Mouse (Mus musculus) brain, embryonic 14.5 days (tissue): ENCODE results near the gene Gm9936. TPM values are rescaled to one million over a fixed set of nuclear protein-coding genes. Genes with fewer than 3 reads are reported as not detected.
A peak's percentile ranks its signal among the peaks of the same experiment; 100 is the strongest.
"Not testable (repeated sequence)": the region's sequence is repeated elsewhere in the genome, so short reads cannot be mapped to it uniquely, and the experiment has no call there.

Experiments
- DNase-seq: peaks from one replicate; pipeline ENCODE4 v3.0.0-alpha.2; 2011; ENCODE audit warnings: low read depth
- CTCF ChIP-seq: fragments of 200-500 bp; IDR thresholded peaks from 2 replicates; pipeline ENCODE4 v1.5.1; 2012; ENCODE audit warnings: inconsistent platforms, mild to moderate bottlenecking, moderate library complexity, borderline replicate concordance; ENCODE audit not compliant: insufficient read depth, insufficient read length; ENCODE audit errors: extremely low read depth
- POLR2A ChIP-seq: fragments of 200-500 bp; IDR thresholded peaks from 2 replicates; pipeline ENCODE4 v1.6.1; 2012; ENCODE audit warnings: mild to moderate bottlenecking, inconsistent platforms, borderline replicate concordance; ENCODE audit not compliant: poor library complexity, insufficient read depth, insufficient read length, severe bottlenecking; ENCODE audit errors: extremely low read depth
- polyA plus RNA-seq: library from polyadenylated mRNA; depleted of rRNA; stranded (reverse); fragments of >200 nt; gene quantifications from 2 replicates; pipeline ENCODE4 v1.2.3, GENCODE M21; 2012

The Gm9936 gene
- polyA plus RNA-seq, 1 experiment: 2.6 TPM

DNA sequence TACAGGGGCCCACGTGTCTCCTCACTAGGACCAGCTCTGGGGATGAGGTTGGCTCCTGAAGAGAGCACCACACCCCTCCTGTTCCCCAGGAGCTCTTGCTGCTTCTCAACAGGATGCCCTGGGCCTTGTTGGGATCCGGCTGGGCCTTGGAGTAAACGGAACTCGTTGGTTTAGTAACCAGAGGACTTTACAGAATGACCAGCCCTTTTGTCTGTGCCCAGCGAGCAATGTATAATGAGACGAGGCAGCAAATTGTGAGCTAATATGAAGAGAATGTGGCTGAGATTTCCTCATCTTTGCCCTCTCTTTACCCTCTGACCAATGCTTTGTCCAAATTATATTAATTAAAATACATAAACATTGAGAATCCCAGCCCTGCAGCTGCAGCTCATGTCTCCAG is 17.8 kb upstream of the Gm9936 start:
- peak; percentile 26 for DNase-seq
- TF ChIP-seq POLR2A (no peak), CTCF (no peak)

DNA sequence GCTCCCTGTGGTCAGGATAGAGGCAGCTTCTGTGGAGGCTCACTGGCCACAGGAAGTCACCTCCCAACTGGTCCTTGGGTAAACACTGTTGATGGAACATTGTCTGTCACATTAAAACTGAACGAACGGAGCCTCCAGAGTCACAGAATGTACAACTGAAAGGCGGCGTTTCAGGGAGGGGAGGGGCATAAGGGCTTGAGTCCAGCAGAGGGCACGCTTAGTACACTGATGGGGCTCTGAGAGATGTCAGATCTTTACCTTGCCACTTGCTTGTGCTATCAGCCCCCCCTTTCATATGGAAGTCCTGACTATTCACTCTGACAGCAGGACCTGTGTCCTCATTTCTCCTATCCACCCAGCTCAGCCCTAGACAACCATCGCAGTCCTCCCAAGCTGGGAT is 17.4 kb upstream of the Gm9936 start:
- DNase-seq: peak; percentile 16
- TF ChIP-seq CTCF (peak; percentile 18; the same call in 1 of the 2 replicates), POLR2A (no peak)

DNA sequence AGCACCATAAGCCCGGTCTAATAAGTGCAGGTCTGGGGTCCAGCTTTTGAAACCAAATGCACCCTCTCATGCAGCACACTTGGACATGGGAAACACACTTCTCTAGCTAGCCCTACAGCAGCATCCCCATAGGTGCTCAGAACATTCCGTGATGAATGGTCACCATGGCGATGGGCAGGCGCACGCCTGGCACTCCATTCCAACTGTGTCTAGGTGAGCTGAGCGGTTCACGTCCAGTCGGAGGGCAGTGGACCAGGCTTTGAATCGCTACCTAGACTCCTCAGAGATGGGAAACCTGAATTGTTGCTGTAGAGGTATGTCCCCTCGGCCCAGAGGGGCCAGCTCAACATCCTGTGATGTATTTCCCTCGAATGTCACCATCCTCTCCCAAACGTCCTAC is 6.8 kb upstream of the Gm9936 start:
- no peak for DNase-seq
- TF ChIP-seq CTCF (no peak), POLR2A (no peak)

DNA sequence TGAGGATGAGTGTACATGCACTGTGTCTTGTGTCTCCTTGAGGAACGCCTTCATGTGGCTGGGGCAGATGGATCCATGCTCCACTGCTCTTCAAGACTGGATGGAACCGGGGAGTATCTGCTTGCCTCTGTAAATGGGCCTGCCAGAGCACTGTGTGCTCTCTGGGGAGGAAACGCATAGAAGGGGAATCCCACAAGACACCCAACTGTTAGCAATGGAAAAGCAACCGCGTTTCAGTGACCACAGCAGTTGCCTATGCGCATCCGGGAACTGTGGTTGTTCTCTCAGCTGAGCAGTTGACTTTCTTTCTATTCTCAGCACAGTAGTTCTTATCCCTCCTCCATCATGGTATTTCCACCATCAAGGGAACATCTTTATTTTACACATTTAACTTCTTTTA is 6.3 kb upstream of the Gm9936 start:
- TF ChIP-seq CTCF: no peak
- TF ChIP-seq POLR2A: no peak

DNA sequence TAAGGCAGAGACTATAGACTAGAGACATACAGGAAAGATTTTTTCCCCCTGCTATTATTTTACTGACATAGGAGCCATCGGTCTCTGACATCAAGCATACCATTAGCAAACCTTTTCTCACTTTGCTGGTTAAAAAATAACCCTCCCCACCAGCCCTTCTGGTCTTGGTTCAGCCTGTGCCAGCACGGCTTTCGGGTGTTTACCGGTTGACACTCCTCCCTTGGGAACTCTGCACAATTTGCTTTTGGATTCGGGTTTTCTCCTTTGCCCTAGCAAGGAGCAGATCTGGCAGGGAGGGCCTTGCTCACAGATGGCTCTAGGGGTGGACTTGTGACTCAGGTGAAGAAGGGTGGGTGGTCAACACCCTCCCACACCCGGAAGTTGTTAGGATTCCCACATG is 3.2 kb upstream of the Gm9936 start:
- DNase-seq: no peak

More for the DNA sequence above, 6.3 kb upstream of the Gm9936 start:
- no peak for DNase-seq

DNA sequence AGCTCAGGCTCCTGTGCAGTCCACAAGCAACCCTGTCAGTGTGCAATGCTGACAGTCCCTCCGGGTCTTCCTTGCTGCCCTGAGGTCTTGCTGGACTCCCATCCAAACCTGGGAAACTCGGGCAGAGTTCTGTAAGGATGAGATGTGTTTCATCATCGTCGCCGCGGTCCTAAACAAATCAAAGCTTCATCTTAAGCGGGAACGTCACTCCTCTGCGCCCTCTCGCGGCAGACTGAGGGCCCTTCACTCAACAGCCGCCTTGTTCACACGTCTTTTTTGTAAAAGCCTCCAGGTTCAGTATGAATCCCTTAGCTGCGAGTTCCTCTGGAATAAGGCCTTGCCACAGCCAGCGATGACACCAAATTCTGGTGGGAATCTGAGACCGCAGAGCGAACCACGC is 771 bp upstream of the Gm9936 start:
- peak; percentile 95 for DNase-seq
- TF ChIP-seq CTCF: peak; percentile 98
- no peak for TF ChIP-seq POLR2A

More for the DNA sequence above, 3.2 kb upstream of the Gm9936 start:
- TF ChIP-seq POLR2A: no peak
- no peak for TF ChIP-seq CTCF

DNA sequence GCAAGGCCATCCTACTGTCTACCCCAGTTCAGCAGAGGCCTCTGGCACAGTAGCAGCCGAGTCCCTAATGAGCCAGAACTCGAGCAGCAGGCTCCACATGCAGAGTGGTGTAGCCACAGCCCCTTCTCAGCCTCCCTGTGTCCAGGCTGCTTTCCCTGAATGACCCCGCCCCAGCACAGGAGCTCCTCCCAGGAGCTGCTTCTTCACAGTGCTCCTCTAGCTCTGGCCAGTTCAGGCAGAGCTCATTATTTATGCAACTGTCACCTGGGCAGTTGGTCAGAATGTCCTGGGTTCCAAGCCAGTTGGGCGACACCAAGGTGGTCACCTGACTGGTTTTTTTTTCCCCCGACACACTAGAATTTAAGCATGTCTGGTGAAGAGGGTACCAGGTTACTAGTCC is 5.1 kb downstream of the Gm9936 start, which contains the start of gene 4930519G04Rik:
4930519G04Rik (plus strand) TSS at position 301 of the 400 bp plus-strand sequence.
- DNase-seq: not testable (repeated sequence)

DNA sequence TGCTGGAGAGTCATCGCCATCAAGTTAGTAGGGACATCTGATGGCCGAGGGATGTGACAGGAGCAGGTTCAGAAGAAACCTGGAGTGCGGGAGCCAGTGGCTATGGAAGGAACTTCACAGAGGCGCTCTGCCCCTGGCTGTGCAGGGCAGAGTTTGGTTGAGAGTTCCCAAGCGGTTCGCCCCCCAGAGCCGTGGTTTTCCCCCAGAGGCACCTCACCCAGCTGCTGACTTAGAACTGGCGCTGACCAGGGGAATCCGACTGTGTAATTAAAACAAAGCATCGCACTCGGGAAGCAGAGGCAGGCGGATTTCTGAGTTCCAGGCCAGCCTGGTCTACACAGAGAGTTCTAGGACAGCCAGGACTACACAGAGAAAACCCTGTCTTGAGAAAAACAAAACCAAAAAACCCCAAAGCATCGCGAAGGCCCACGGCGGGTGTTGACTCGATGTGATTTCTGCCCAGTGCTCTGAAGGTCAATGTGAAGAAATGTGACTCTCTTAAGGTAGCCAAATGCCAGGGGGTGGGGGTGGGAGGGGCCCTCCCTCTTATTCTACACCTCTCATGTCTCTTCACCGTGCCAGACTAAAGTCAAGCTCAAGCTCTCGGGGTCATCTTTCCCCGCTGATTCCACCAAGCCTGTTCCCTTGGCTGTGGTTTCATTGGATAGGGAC is 6.8 kb downstream of the Gm9936 start:
- no peak for TF ChIP-seq CTCF
- TF ChIP-seq POLR2A: no peak
- no peak for DNase-seq

DNA sequence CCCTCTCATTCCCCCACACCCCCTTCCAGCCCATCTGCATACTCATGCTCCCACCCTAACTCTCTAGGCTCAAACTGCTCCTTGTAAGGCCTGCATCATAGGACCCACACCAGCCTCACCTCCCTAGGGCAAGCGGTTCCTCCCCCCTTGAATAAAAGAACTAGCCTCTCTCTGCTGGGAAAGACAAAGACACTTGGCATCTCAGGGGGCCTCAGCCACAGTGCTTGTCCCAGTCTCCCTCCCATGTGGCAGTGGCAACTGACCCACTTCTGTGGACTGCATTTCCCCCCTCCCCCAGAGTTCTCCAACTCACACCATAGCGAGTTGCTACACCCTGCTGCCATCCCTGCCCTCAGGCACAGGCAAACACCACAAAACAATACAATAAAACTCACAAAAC is 14.1 kb downstream of the Gm9936 start:
- not testable (repeated sequence) for DNase-seq

DNA sequence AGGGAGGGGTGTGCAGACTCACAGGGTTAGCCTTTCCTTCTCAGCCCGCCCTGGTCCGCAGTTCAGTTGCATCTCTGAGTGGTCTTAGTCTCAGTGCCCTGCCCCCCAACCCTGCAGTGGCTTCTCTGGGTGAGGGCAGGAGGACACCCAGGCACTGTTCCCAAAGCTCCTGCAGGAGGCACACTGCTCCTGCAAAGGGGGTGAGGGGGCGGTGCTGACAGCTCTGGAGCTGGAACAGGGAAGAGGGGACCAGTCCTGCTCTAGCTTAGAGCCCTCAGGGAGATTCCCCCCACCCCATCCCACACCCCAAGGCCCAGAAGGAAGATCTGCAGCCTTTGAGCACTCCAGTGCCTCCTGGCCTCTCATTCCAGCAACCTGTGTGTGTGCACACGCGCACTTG is 15.8 kb downstream of the Gm9936 start:
- DNase-seq: no peak
- TF ChIP-seq POLR2A (no peak), CTCF (no peak)

DNA sequence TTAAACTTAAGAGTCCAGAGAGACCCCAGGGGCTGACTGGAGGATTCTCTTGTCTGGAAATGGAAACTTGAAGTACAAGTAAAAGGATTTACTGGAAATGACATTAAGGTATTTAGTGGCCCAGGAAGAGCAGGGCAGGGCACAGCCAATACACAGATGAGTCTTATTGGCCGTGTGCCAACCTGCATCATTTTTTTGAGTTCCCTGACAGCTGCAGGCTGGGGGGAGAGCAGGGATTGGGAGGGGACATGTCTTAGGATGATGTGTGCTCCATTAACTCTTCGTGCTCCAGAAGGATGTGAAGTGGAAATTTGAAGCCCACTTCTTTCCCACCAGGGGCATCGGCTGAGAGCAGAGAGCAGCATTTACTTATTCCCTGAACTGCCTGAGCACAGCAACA is 16.3 kb downstream of the Gm9936 start:
- peak; percentile 71 for DNase-seq

DNA sequence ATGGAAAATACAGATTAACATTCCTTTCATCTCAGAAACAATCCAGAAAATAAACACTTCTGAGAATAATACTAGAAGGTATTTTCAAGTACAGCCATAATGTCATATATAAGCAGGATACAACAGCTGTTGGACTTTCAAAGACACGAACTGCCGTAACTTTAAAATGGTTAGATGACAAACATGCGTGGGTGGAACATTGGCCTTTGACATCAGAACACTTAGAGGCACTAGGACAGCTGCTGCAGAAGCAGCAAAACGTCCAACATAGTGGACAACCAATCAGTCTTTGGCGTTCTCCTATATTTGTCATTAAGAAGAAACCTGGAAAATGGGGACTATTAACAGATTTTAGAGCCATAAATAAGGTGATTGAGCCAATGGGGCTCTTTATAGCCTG is 18.0 kb downstream of the Gm9936 start:
- DNase-seq: not testable (repeated sequence)

DNA sequence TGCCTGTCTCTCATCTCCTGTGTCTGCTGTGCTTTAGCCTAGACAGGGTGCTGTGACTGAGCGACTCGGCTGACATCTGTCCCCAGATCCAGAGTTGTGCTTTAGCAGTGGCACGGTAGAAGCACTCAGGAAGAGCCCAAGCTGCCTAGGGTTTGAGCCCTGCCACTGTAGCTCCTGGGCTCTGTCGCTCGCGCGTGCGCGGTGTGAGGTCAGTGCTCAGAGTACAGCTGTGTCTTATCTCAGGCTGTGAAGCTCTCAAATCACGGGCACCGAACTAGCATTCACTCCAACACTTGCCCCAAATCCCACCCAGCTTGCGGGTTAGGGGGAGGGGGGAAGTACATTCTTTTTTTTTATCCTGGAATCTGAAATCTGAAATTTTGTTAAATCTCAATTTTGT is 21.6 kb downstream of the Gm9936 start:
- DNase-seq: no peak
- TF ChIP-seq POLR2A (no peak), CTCF (no peak)
